9 mouse cellular contexts compared by ENCODE assay signal in the genomic region with DNA sequence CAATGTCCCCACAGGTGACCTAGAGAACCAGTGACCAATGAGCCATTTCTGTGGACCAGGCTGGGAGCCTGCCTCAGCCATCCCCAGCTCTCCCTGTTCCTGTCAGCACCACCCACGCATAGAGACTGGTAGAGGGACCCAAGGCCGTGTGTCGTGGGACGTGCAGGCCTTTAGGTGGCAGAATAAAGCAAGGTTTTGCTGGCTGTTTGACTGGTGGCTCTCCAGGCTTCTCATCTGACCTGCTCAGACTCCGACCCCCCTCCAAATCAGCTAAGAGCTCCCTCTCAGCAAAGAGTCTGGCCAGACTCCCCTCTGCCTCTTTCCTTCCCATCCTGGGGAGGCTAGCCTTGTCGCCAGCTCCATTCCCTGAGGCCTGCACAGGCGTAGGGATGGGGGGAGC. TPM values are rescaled to one million over a fixed set of nuclear protein-coding genes. Genes with fewer than 3 reads are reported as not detected.
DNase-seq lines count a peak whose midpoint lies in the region; ATAC-seq lines count a peak whose summit lies in the region.
"Had no signal": no experiment of that assay in that cellular context is flagged by ENCODE, and none has a peak within 500 bp of the region (broad histone marks: within the 10 kb centered on the region; RNA-seq: fewer than 3 reads in every experiment).

No protein-coding gene starts in this region.

- H3K4me1 ChIP-seq in forebrain, embryonic 13.5 days: peaks cover 48% of the 10 kb centered on the region
- H3K4me1 ChIP-seq in midbrain, embryonic 15.5 days: peaks cover 42% of the 10 kb centered on the region

- peak; percentile 57 to 58 for DNase-seq in heart, postnatal 10 days
- no peak for DNase-seq in heart, adult 8-10 months (ENCODE audit: low spot score)
- DNase-seq in cerebellum, adult 11 months: peak; percentile 64
- DNase-seq in kidney, postnatal 36 days: no peak
- DNase-seq in gastrocnemius, adult 8-10 months (ENCODE audit: low spot score in 2 of 2): no peak
- DNase-seq: adrenal gland, adult 8-10 months had no signal

- H3K27ac ChIP-seq in forebrain, embryonic 13.5 days: no peak overlapping the region
- H3K27ac ChIP-seq in midbrain, embryonic 15.5 days: peak overlapping the region; percentile 80

- 53% methylated on average over 7 of the region's 7 CpGs for WGBS in forebrain, embryonic 13.5 days
- WGBS in midbrain, embryonic 15.5 days: 42% methylated on average over 7 of the region's 7 CpGs

- H3K4me2 ChIP-seq in forebrain, embryonic 13.5 days: no peak overlapping the region
- H3K4me2 ChIP-seq in midbrain, embryonic 15.5 days: no peak overlapping the region; the same call in 1 of the 2 replicates

- no peaks in the 10 kb centered on the region for H3K27me3 ChIP-seq in forebrain, embryonic 13.5 days
- H3K27me3 ChIP-seq in midbrain, embryonic 15.5 days (replicated peaks): no peaks in the 10 kb centered on the region

- H3K9ac ChIP-seq in forebrain, embryonic 13.5 days: 0 out of 2 replicates have a peak overlapping the region, but pooled peaks have one; percentile 17
- H3K9ac ChIP-seq in midbrain, embryonic 15.5 days: peak overlapping the region; percentile 13

- ATAC-seq in forebrain, embryonic 13.5 days: peak; percentile 33; the same call in 1 of the 2 replicates
- ATAC-seq in midbrain, embryonic 15.5 days (replicated peaks): peak; percentile 57
- ATAC-seq in inflammation-experienced regulatory T-cells, adult 6 months: no peak

- H3K4me3 ChIP-seq in forebrain, embryonic 13.5 days: no peak overlapping the region
- H3K4me3 ChIP-seq in midbrain, embryonic 15.5 days: no peak overlapping the region

- H3K9me3 ChIP-seq in forebrain, embryonic 13.5 days (replicated peaks): no peaks in the 10 kb centered on the region
- H3K9me3 ChIP-seq in midbrain, embryonic 15.5 days: no peaks in the 10 kb centered on the region

- peaks cover 9% of the 10 kb centered on the region for H3K36me3 ChIP-seq in forebrain, embryonic 13.5 days (ENCODE audit: poor library complexity, severe bottlenecking)
- H3K36me3 ChIP-seq in midbrain, embryonic 15.5 days (replicated peaks): no peaks in the 10 kb centered on the region

- intact Hi-C loops in heart, postnatal 10 days (cut with DNase I): loop anchor here (1.0 kb wide), 1 partner anchor 37 kb away; no protein-coding TSS in a partner anchor

RNA-seq across cellular contexts. Expression of a gene that starts 58.1 kb away (rescaled TPM):
- 10 to 100 TPM; 23.0 to 26.7 TPM for total RNA-seq in heart, postnatal 10 days (2021)
- 10 to 100 TPM; 18.9 to 25.9 (median 21.1) TPM for total RNA-seq in heart, adult 8-10 months (2022)
- polyA plus RNA-seq in forebrain, embryonic 13.5 days (2015; fragmentation: Nextera tagmentation; extraction: Ambion mirVana): 17.8 and 20.2 TPM in 2 replicates
- polyA plus RNA-seq in midbrain, embryonic 15.5 days (2015; fragmentation: Nextera tagmentation; extraction: Ambion mirVana): 18.8 and 22.2 TPM in 2 replicates
- polyA plus RNA-seq in inflammation-experienced regulatory T-cells, adult 6 months (2017; shearing (Covaris generic)): 10 to 100 TPM; 11.6 to 18.9 (median 11.9) TPM
- 10 to 100 TPM; 15.2 to 25.1 (median 16.6) TPM for total RNA-seq in gastrocnemius, adult 8-10 months (2022)

Comparison
In these comparisons a context has a peak if more than half of its experiments do, and no peak if none do; other contexts are left out.
1. DNase-seq: peak in heart, postnatal 10 days (2 of 2) and cerebellum, adult 11 months (single experiment); none in heart, adult 8-10 months (single experiment), kidney, postnatal 36 days (0 of 2) and gastrocnemius, adult 8-10 months (0 of 2).